In the genomic region with DNA sequence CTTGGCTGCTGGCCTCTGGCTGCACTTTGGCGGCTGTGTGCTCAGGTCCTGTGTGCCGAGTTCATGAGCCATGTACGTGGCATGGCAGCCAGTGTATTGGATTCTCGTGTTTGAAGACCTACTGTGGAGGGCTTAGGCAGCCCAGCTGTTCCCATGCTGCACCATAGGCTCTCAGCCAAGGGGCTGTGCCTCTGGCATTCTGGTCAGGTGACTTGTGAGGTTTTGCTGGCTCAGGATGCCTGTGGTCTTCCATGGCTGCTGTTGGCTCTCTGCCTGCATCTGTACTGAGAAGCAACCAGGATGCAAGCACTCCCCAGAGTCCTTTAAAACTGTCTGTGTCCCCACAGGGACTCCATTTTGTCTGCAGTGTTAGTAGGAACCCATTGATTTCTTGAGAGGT, we compare ENCODE assay signal across 9 mouse cellular contexts. TPM values are rescaled to one million over a fixed set of nuclear protein-coding genes. Genes with fewer than 3 reads are reported as not detected.
A peak's percentile ranks its signal among the peaks of the same experiment; 100 is the strongest.
DNase-seq lines count a peak whose midpoint lies in the region; ATAC-seq lines count a peak whose summit lies in the region.
"Had no signal": no experiment of that assay in that cellular context is flagged by ENCODE, and none has a peak within 500 bp of the region (broad histone marks: within the 10 kb centered on the region; RNA-seq: fewer than 3 reads in every experiment).

No protein-coding gene starts in this region.

- WGBS in heart, embryonic 12.5 days: 81% methylated on average over 4 of the region's 4 CpGs
- WGBS in kidney, embryonic 15.5 days: 71% methylated on average over 4 of the region's 4 CpGs

- DNase-seq in heart, adult 8-10 months (ENCODE audit: low spot score): peak; percentile 13
- peak; percentile 84 for DNase-seq in 416B (ENCODE audit: low read depth)
- no peak for DNase-seq in urinary bladder, postnatal 4 days (ENCODE audit: low spot score in 2 of 2)
- DNase-seq in layer of hippocampus, adult 8-10 months (ENCODE audit: low spot score in 2 of 2): no peak
- DNase-seq in spleen, postnatal 14 days (ENCODE audit: low spot score in 2 of 2): no peak
- DNase-seq: spleen, adult 18-20 months had no signal

- ATAC-seq in heart, embryonic 12.5 days (ENCODE audit: insufficient number of reproducible peaks, low FRiP score): no peak
- ATAC-seq in common myeloid progenitor, adult 5-6 weeks (replicated peaks; ENCODE audit: low read depth, poor library complexity, severe bottlenecking): peak; percentile 65
- ATAC-seq in kidney, embryonic 15.5 days (replicated peaks; ENCODE audit: low FRiP score): peak; percentile 41; the same call in 1 of the 2 replicates

- no peak overlapping the region for H3K9ac ChIP-seq in heart, embryonic 12.5 days
- H3K9ac ChIP-seq in kidney, embryonic 15.5 days: no peak overlapping the region

- no peaks in the 10 kb centered on the region for H3K27me3 ChIP-seq in heart, embryonic 12.5 days (replicated peaks)
- H3K27me3 ChIP-seq in kidney, embryonic 15.5 days: no peaks in the 10 kb centered on the region

- no peak overlapping the region for H3K4me2 ChIP-seq in heart, embryonic 12.5 days
- no peak overlapping the region for H3K4me2 ChIP-seq in kidney, embryonic 15.5 days

- H3K9me3 ChIP-seq in heart, embryonic 12.5 days (replicated peaks): no peaks in the 10 kb centered on the region
- no peaks in the 10 kb centered on the region for H3K9me3 ChIP-seq in kidney, embryonic 15.5 days (replicated peaks)

- no peak overlapping the region for H3K4me3 ChIP-seq in heart, embryonic 12.5 days
- no peak overlapping the region for H3K4me3 ChIP-seq in kidney, embryonic 15.5 days (replicated peaks)

- no peak overlapping the region for H3K27ac ChIP-seq in heart, embryonic 12.5 days (ENCODE audit: poor library complexity, severe bottlenecking)
- peak overlapping the region; percentile 6 for H3K27ac ChIP-seq in kidney, embryonic 15.5 days

- 0 out of 2 replicates have a peak, but pooled peaks cover 4% of the 10 kb centered on the region for H3K36me3 ChIP-seq in heart, embryonic 12.5 days
- H3K36me3 ChIP-seq in kidney, embryonic 15.5 days: no peaks in the 10 kb centered on the region; the same call in 1 of the 2 replicates

- peaks cover 38% of the 10 kb centered on the region for H3K4me1 ChIP-seq in heart, embryonic 12.5 days (replicated peaks)
- H3K4me1 ChIP-seq in kidney, embryonic 15.5 days: peaks cover 42% of the 10 kb centered on the region

RNA-seq across cellular contexts. Expression of gene Zfp750, which starts 33.0 kb away (rescaled TPM):
- total RNA-seq in heart, adult 8-10 months (2022): under 1 TPM; 0.24 to 0.35 (median 0.25) TPM
- polyA plus RNA-seq in heart, embryonic 12.5 days (2016; fragmentation: Nextera tagmentation; extraction: Ambion mirVana): 0.14 and 0.28 TPM in 2 replicates
- total RNA-seq in common myeloid progenitor, adult 5-6 weeks (2017): not detected in 2 replicates
- 0.67 and 0.77 TPM in 2 replicates for polyA plus RNA-seq in kidney, embryonic 15.5 days (2015; fragmentation: Nextera tagmentation; extraction: Ambion mirVana)
- under 1 TPM in 3 of 4 experiments, not detected in 1; 0.14 to 0.37 (median 0.16) TPM for total RNA-seq in layer of hippocampus, adult 8-10 months (2022)

Comparison
In these comparisons a context has a peak if more than half of its experiments do, and no peak if none do; other contexts are left out.
1. DNase-seq: peak in heart, adult 8-10 months (single experiment) and 416B (single experiment); none in urinary bladder, postnatal 4 days (0 of 2), layer of hippocampus, adult 8-10 months (0 of 2) and spleen, postnatal 14 days (0 of 2).